Mouse (Mus musculus) T-cell, adult 66 days (primary cell): ENCODE data around the gene Nhlrc2. TPM values are rescaled to one million over a fixed set of nuclear protein-coding genes. Genes with fewer than 3 reads are reported as not detected.

ENCODE experiments used
- total RNA-seq, 2 experiments: library from RNA; stranded (reverse); gene quantifications; 3 replicates in 1 of 2; 4 replicates in 1 of 2; pipeline ENCODE4 v1.2.4; 2023

The Nhlrc2 gene
- total RNA-seq: 10 to 100 TPM; 23.0 to 25.3 TPM

GRCm38 (mm10) chr19:56548230-56549032, at the start of gene Nhlrc2:
Gene Nhlrc2 (plus strand): TSS chr19:56548261.

GRCm38 (mm10) chr19:56547456-56548229, 418 bp upstream of the Nhlrc2 start, which contains the start of gene Dclre1a:
Gene Dclre1a (minus strand): TSS chr19:56548222.

Other genes starting within 250 kb of the Nhlrc2 start
- gene Nrap, start 158.2 kb upstream of the Nhlrc2 start, total RNA-seq: under 1 TPM in 1 of 2 experiments, not detected in 1; 0.18 TPM
- gene Casp7, start 151.1 kb upstream of the Nhlrc2 start, total RNA-seq: 10 to 100 TPM; 14.0 to 20.7 TPM
- gene Plekhs1, start 86.6 kb upstream of the Nhlrc2 start, total RNA-seq: not detected
- gene Dclre1a, start within 50 bp of the Nhlrc2 start, total RNA-seq: 1 to 10 TPM; 5.7 to 8.1 TPM
- under 1 TPM; 0.44 to 0.73 TPM for gene Adrb1, start 173.9 kb downstream of the Nhlrc2 start, total RNA-seq